Mouse (Mus musculus) R1 (cell line): ENCODE measurements at regions not wholly inside any gene's neighbourhood (a gene's known extent, or its start where the extent isn't known, plus 50 kb on each side); places are given as distances from the start of the nearest gene placed in this dataset.

ENCODE experiments used
- DNase-seq: peaks from one replicate; pipeline ENCODE4 v3.0.0-alpha.2; 2018; ENCODE audit warnings: low read depth, low spot score

GRCm38 (mm10) chr8:30946154-30947065, 2482.1 kb upstream of the 5930422O12Rik start:
- DNase-seq, result no peak

- no peak for DNase-seq
These were observed 2475.7 kb upstream of the 5930422O12Rik start for GRCm38 (mm10) chr8:30952818-30953217.

GRCm38 (mm10) chr8:30959436-30960180, 2468.9 kb upstream of the 5930422O12Rik start:
- no peak for DNase-seq

DNA sequence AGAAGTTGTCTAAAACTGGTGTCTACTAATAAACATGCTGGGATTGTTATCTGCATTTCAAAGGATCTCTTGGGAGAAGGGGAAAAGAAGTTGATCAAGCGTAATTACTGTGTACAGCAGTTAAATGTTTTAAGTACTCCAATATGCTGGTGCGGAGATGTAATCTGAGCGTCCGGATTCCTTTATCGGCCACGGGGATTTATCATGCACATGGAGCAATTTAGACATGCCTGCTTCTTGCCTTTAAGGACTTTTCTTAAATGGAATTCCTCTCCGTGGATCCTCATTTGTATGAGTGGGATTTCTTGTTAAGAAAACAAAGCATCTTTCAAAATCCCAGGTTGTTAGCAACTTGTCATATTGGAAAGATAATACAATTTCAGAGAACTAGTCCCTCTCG, 2468.0 kb upstream of the 5930422O12Rik start:
- peak; percentile 8 for DNase-seq

- DNase-seq, result no peak
These were observed 2466.3 kb upstream of the 5930422O12Rik start for GRCm38 (mm10) chr8:30962207-30962606.

DNA sequence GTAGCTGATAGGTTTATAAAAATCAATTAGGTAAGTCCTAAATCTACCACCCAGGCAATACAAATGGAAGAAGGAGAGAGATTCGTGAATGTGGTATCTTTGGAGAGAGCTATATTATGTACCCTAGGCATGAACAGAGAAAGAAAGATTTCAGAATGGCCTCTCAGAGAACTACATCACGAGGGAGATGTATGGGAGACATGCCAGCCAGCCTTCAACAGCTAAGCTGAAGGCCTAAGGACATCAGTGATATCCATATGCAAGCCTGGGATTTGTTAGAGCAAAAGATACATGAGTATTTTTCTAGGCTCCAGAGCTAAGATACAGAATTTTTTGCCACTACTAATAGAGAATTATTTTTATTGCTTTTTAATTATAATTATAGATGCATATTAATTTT, 2445.7 kb upstream of the 5930422O12Rik start:
- no peak for DNase-seq

DNA sequence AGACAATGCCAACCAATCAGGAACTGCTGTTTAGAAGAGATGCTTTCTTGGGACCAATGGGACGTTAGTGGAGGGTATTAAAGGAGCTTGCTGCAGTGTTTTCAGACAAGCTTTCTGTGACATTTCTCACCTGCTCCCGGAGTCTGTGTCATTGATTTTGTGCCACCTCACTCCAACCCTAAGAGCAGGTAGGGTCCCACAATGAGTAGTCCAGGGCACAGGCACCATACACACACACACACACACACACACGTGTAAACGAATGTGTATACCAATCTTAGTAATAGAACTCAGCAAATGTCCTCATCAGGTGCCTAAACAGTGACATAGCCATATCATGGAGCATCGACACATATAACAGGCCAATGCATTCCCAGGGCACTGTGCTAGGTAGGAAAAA, 2440.5 kb upstream of the 5930422O12Rik start:
- DNase-seq, result no peak

GRCm38 (mm10) chr8:30998657-30999056, 2429.9 kb upstream of the 5930422O12Rik start:
- no peak for DNase-seq

DNA sequence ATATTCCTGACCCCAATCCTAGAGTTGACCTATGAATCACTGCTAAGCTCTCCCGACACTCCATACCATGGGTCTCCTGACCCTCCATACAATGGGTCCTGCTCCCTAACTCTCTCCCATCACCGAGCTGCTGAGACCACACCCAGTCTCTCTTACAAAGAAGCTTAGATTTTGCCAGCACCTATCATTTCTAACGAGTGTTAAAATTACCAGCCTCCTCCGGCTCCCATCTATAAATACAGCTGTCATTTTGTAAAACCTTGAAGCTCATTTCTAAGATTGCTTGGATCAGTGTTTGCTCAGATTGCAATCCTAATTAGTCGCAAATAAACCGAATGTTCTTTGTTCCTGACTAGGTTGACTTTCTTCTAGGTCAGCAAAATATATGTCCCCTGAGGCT, 2428.4 kb upstream of the 5930422O12Rik start:
- DNase-seq, result no peak

GRCm38 (mm10) chr8:31001980-31002730, 2426.4 kb upstream of the 5930422O12Rik start:
- DNase-seq, result peak; percentile 39

DNA sequence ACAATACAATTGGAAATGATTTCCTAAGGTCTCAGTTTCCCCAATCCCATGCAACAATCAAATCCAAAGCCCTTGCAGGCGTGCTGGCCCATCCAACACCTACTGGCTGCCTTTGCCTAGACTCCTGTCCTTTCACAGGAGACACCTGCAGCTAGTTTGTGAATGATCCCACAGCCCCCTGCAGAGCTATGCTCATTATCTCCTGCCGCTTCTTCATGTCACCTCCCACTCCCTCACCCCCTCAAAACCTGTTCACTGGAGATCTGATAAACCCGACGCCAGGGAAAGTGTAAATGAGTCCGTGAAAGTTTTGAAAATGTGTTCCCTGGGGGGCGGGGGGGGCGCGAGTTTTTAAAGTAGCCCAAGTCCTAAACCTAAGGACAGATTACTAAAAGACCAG, 2420.2 kb upstream of the 5930422O12Rik start:
- peak; percentile 28 for DNase-seq

DNA sequence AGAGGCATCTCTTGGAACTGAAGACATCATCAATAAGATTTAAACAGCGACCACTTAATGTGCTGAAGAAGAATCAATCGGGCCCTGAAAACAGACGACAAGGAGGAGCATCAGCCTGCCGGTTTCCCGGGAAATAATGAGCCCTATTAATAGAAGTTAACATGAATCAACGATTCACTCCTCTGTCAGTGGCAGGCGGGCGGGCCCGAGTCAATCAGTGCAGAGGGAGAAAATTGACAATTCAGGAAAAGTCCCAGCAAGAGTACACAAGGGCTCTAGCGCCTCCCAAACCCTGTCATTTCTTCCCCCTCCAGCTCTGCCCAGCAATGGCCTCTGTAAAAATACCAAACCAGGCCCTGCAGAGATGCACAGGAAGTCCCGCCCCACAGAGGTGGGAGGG, 2416.4 kb upstream of the 5930422O12Rik start:
- DNase-seq, result peak; percentile 38

DNA sequence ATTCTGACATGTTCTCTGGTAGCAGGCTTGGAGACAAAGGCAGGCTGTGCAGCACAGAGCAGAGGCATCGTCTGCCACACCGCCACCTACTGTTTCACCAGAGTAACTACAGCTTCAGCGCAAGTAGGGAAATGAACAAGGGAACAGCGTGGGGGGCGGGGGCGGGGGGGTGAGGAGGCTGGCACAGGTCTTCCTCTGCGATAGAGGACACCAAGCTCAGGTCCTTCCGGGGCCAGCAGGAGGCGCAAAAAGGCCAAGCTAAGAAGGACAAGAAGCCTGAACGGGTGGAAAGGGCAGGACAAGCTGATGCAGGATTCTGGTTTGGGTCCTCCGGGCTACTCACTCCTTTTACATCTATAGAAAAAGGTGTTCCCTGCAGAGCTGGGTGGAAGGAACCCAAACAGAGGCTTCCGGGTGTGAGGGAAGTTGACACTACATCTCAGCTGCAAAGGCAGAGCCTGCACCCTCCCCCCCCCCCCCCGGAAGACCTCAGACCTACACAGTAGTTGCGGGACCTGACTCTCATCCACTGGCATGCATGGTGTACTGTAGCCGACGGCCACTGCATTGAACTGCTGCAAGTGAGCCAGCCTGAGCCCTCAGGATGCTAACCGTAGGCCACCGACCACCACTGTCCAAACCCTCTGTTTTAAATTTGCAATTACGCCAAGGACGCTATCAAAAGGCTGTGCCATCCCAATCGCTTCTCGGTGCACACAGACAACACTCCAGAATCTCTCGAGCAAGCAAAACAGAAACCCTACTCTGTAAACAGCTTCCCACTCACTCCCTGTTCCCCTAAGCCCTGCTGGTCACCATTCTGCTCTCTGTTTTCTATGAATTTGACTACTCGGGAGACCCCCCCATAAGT, 2396.6 kb upstream of the 5930422O12Rik start:
- DNase-seq, result peak; percentile 61

DNA sequence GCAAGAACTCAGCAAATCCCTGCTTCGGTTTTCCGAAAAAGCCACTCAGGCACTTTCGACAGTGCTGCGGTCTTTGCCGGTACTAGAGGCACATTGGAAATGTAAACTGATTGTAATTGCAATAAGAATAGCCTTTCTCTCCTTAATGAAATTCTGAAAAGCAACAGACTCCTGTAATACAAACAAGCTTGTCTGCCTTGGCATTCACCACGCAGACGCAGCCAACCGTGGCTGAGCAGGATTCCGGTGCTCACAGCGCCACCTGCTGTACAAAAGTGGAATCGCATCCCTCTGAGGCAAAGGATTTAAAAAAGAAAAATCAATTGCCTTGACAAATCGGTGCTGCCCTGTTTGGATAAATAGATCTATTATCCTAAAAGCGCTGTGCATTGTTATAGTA, 2395.2 kb upstream of the 5930422O12Rik start:
- DNase-seq, result peak; percentile 82

GRCm38 (mm10) chr8:31036892-31037291, 2391.6 kb upstream of the 5930422O12Rik start:
- no peak for DNase-seq
